Mouse (Mus musculus): ENCODE data around the gene Iqcf4. TPM values are rescaled to one million over a fixed set of nuclear protein-coding genes. Genes with fewer than 3 reads are reported as not detected.

The Iqcf4 gene
- polyA plus RNA-seq, 1 experiment from 2014 or later = not detected

GRCm38 (mm10) chr9:106519433-106519832 is 51.4 kb downstream of the Iqcf4 start:
- ATAC-seq (ENCODE audit: insufficient read depth) = no peak
- Histone ChIP-seq H3K27me3 (ENCODE audit: insufficient read depth, low read length) (no peaks in the 10 kb centered on the region), H3K27ac (ENCODE audit: low read depth) (no peak overlapping the region), H3K9ac (no peak overlapping the region), H3K9me3 (ENCODE audit: low read depth, low read length) (no peaks in the 10 kb centered on the region), H3K4me1 (ENCODE audit: insufficient read depth) (no peaks in the 10 kb centered on the region), H3K4me2 (no peak overlapping the region), H3K4me3 (ENCODE audit: low read depth, low read length) (no peak overlapping the region), H3K36me3 (ENCODE audit: insufficient read depth) (no peaks in the 10 kb centered on the region)
- 58% methylated on average over 2 of the region's 2 CpGs for WGBS
- DNase-seq = no peak
- no peak for TF ChIP-seq CTCF (IDR thresholded peaks at IDR 0.05; ENCODE audit: low read depth)

Other genes with a start within 250 kb of the Iqcf4 start
- 23.9 and 27.3 TPM in 2 replicates for gene Dusp7, start 202.4 kb downstream of the Iqcf4 start, polyA plus RNA-seq (2014; fragmentation: Nextera tagmentation; extraction: Ambion mirVana)
- 1,268 and 1,276 TPM in 2 replicates for gene Rpl29, start 141.5 kb downstream of the Iqcf4 start, polyA plus RNA-seq (2014; fragmentation: Nextera tagmentation; extraction: Ambion mirVana)
- gene Acy1, start 132.7 kb downstream of the Iqcf4 start, polyA plus RNA-seq (2014; fragmentation: Nextera tagmentation; extraction: Ambion mirVana) = 33.2 and 34.9 TPM in 2 replicates
- gene Abhd14b, start 123.5 kb downstream of the Iqcf4 start, polyA plus RNA-seq (2014; fragmentation: Nextera tagmentation; extraction: Ambion mirVana) = 10.0 and 11.0 TPM in 2 replicates
- 46.0 and 48.4 TPM in 2 replicates for gene Abhd14a, start 123.3 kb downstream of the Iqcf4 start, polyA plus RNA-seq (2014; fragmentation: Nextera tagmentation; extraction: Ambion mirVana)
- 95.9 and 109 TPM in 2 replicates for gene Pcbp4, start 117.7 kb downstream of the Iqcf4 start, polyA plus RNA-seq (2014; fragmentation: Nextera tagmentation; extraction: Ambion mirVana)
- gene Gpr62, start 105.1 kb downstream of the Iqcf4 start, polyA plus RNA-seq (2014; fragmentation: Nextera tagmentation; extraction: Ambion mirVana) = 0.26 and 0.34 TPM in 2 replicates
- 45.2 and 52.7 TPM in 2 replicates for gene Rrp9, start 95.0 kb downstream of the Iqcf4 start, polyA plus RNA-seq (2014; fragmentation: Nextera tagmentation; extraction: Ambion mirVana)
- 1.6 and 2.4 TPM in 2 replicates for gene Parp3, start 94.0 kb downstream of the Iqcf4 start, polyA plus RNA-seq (2014; fragmentation: Nextera tagmentation; extraction: Ambion mirVana)
- not detected in 2 replicates for gene Iqcf1, start 71.0 kb downstream of the Iqcf4 start, polyA plus RNA-seq (2014; fragmentation: Nextera tagmentation; extraction: Ambion mirVana)
- not detected in 2 replicates for gene Iqcf5, start 56.4 kb downstream of the Iqcf4 start, polyA plus RNA-seq (2014; fragmentation: Nextera tagmentation; extraction: Ambion mirVana)
- not detected in 2 replicates for gene Iqcf3, start 9.4 kb downstream of the Iqcf4 start, polyA plus RNA-seq (2014; fragmentation: Nextera tagmentation; extraction: Ambion mirVana)
- gene Iqcf6, start 55.6 kb upstream of the Iqcf4 start, polyA plus RNA-seq (2014; fragmentation: Nextera tagmentation; extraction: Ambion mirVana) = not detected in 2 replicates
- not detected in 2 replicates for gene Grm2, start 85.1 kb upstream of the Iqcf4 start, polyA plus RNA-seq (2014; fragmentation: Nextera tagmentation; extraction: Ambion mirVana)
- 41.3 and 47.8 TPM in 2 replicates for gene Tex264, start 114.9 kb upstream of the Iqcf4 start, polyA plus RNA-seq (2014; fragmentation: Nextera tagmentation; extraction: Ambion mirVana)
- gene Rad54l2, start 218.2 kb upstream of the Iqcf4 start, polyA plus RNA-seq (2014; fragmentation: Nextera tagmentation; extraction: Ambion mirVana) = 4.5 and 5.7 TPM in 2 replicates